Mouse (Mus musculus) thymus, adult 2 months (tissue): ENCODE measurements around the gene Palm.

Source experiments
- CTCF ChIP-seq: fragments of 200-500 bp; IDR thresholded peaks from 2 replicates; pipeline ENCODE4 v1.5.1; 2012; ENCODE audit warnings: mild to moderate bottlenecking, control low read depth, low read length, moderate library complexity, borderline replicate concordance; ENCODE audit not compliant: control insufficient read depth, poor library complexity, insufficient read depth; ENCODE audit errors: extremely low read depth
- POLR2A ChIP-seq: fragments of 200-500 bp; IDR thresholded peaks from 2 replicates; pipeline ENCODE4 v1.6.1; 2012; ENCODE audit warnings: mild to moderate bottlenecking, low read length, control low read depth, moderate library complexity; ENCODE audit not compliant: control insufficient read depth, poor library complexity, insufficient read depth; ENCODE audit errors: extremely low read depth

- TF ChIP-seq CTCF (no peak), POLR2A (no peak)
Measured at GRCm38 (mm10) chr10:79817111-79817510, 23.7 kb downstream of the Palm start.
